Mouse (Mus musculus): ENCODE data around the gene Grk1. TPM values are rescaled to one million over a fixed set of nuclear protein-coding genes. Genes with fewer than 3 reads are reported as not detected.

Gene Grk1
- polyA plus RNA-seq, 1 experiment from 2014 or later: not detected

- no peak for ATAC-seq (ENCODE audit: insufficient read depth, low FRiP score, low read depth)
- H3K36me3 ChIP-seq: no peaks in the 10 kb centered on the region
- H3K9ac ChIP-seq: no peak overlapping the region
- H3K4me2 ChIP-seq: no peak overlapping the region
- no peaks in the 10 kb centered on the region for H3K4me1 ChIP-seq
- no peak overlapping the region for H3K4me3 ChIP-seq (replicated peaks)
- H3K9me3 ChIP-seq: no peaks in the 10 kb centered on the region
- peaks cover 13% of the 10 kb centered on the region for H3K27me3 ChIP-seq (replicated peaks)
- no peak overlapping the region for H3K27ac ChIP-seq
These were observed 26.0 kb downstream of the Grk1 start for GRCm38 (mm10) chr8:13430866-13431265.

GRCm38 (mm10) chr8:13433130-13433529, 28.2 kb downstream of the Grk1 start:
- no peak for ATAC-seq (ENCODE audit: insufficient read depth, low FRiP score, low read depth)
- Histone ChIP-seq H3K27me3 (replicated peaks) (peaks cover 21% of the 10 kb centered on the region), H3K4me3 (replicated peaks) (no peak overlapping the region), H3K9ac (no peak overlapping the region), H3K27ac (no peak overlapping the region), H3K9me3 (no peaks in the 10 kb centered on the region), H3K36me3 (no peaks in the 10 kb centered on the region), H3K4me2 (no peak overlapping the region), H3K4me1 (no peaks in the 10 kb centered on the region)
- 69% methylated on average over 5 of the region's 5 CpGs for WGBS

GRCm38 (mm10) chr8:13434889-13435288, 30.0 kb downstream of the Grk1 start, which contains the start of gene Tmem255b:
Gene Tmem255b, plus strand, starts transcription at chr8:13435189.
- no peaks in the 10 kb centered on the region for H3K9me3 ChIP-seq
- no peak for ATAC-seq (ENCODE audit: insufficient read depth, low FRiP score, low read depth)
- H3K4me1 ChIP-seq: no peaks in the 10 kb centered on the region
- H3K9ac ChIP-seq: no peak within 1 kb of the TSS
- no peak within 1 kb of the TSS for H3K27ac ChIP-seq
- no peak within 1 kb of the TSS for H3K4me3 ChIP-seq (replicated peaks)
- WGBS: 20% methylated on average over 10 of the region's 10 CpGs
- no peaks in the 10 kb centered on the region for H3K36me3 ChIP-seq
- peaks cover 21% of the 10 kb centered on the region for H3K27me3 ChIP-seq (replicated peaks)
- H3K4me2 ChIP-seq: peak within 1 kb of the TSS; percentile 11; the same call in 1 of the 2 replicates

GRCm38 (mm10) chr8:13436052-13436451, 31.2 kb downstream of the Grk1 start:
- H3K4me1 ChIP-seq: no peaks in the 10 kb centered on the region
- no peaks in the 10 kb centered on the region for H3K36me3 ChIP-seq
- H3K4me3 ChIP-seq (replicated peaks): no peak overlapping the region
- WGBS: 11% methylated on average over 8 of the region's 8 CpGs
- no peak for ATAC-seq (ENCODE audit: insufficient read depth, low FRiP score, low read depth)
- H3K27ac ChIP-seq: no peak overlapping the region
- 0 out of 2 replicates have a peak overlapping the region, but pooled peaks have one; percentile 2 for H3K4me2 ChIP-seq
- no peak overlapping the region for H3K9ac ChIP-seq
- no peaks in the 10 kb centered on the region for H3K9me3 ChIP-seq
- H3K27me3 ChIP-seq (replicated peaks): peaks cover 21% of the 10 kb centered on the region

GRCm38 (mm10) chr8:13437531-13437930, 32.6 kb downstream of the Grk1 start:
- Histone ChIP-seq H3K4me1 (no peaks in the 10 kb centered on the region), H3K27me3 (replicated peaks) (peaks cover 21% of the 10 kb centered on the region), H3K9ac (no peak overlapping the region), H3K4me2 (no peak overlapping the region), H3K36me3 (no peaks in the 10 kb centered on the region), H3K4me3 (replicated peaks) (no peak overlapping the region), H3K27ac (no peak overlapping the region), H3K9me3 (no peaks in the 10 kb centered on the region)
- WGBS: 71% methylated on average over 2 of the region's 2 CpGs
- ATAC-seq (ENCODE audit: insufficient read depth, low FRiP score, low read depth): no peak

DNA sequence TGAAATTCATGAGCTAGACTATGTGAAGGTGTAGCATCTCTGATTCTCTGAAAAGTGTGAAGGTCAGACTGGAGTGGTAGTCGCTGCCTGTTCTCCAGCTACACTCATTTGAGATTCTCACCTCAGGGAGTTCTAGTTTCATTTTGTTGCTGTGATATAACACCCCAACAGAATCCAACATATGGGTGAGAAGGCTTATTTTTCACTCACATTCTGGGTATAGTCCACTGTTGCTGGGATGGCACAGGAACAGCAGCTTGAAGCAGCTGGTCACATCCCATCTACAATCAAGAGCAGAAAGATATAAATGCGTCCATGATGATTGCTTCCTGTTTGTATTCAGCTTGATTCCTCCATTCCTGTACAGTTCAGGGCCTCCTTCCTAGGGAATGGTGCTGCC, 37.3 kb downstream of the Grk1 start:
- H3K27me3 ChIP-seq (replicated peaks): no peaks in the 10 kb centered on the region
- no peak for ATAC-seq (ENCODE audit: insufficient read depth, low FRiP score, low read depth)

DNA sequence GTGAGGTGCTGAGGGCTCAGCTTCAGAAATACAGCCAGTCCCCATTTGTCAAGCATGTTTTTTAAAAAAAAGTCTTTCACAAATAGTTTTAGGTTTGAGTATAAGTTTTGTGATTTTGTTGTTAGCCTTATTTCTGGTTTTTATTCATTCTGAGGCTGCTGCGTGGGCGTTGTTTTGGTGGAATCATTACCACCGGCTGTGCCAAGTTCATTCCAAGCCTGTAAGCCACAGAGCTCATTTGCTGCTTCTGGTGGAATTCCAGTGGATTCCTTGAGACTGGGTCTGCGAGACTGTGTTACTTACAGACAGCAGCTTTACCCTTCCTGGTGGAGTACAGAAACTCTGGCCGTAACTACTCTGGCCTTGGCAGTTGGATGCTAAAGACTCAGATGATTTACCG, 41.6 kb downstream of the Grk1 start:
- H3K4me1 ChIP-seq: no peaks in the 10 kb centered on the region
- WGBS: 81% methylated on average over 6 of the region's 6 CpGs
- H3K36me3 ChIP-seq: no peaks in the 10 kb centered on the region
- H3K4me2 ChIP-seq: no peak overlapping the region
- no peak overlapping the region for H3K9ac ChIP-seq
- H3K4me3 ChIP-seq (replicated peaks): no peak overlapping the region
- H3K27me3 ChIP-seq (replicated peaks): no peaks in the 10 kb centered on the region
- ATAC-seq (ENCODE audit: insufficient read depth, low FRiP score, low read depth): no peak
- no peak overlapping the region for H3K27ac ChIP-seq
- no peaks in the 10 kb centered on the region for H3K9me3 ChIP-seq

More for the DNA sequence above, 37.3 kb downstream of the Grk1 start:
- no peaks in the 10 kb centered on the region for H3K9me3 ChIP-seq
- H3K4me3 ChIP-seq (replicated peaks): no peak overlapping the region
- H3K9ac ChIP-seq: no peak overlapping the region
- H3K4me1 ChIP-seq: no peaks in the 10 kb centered on the region
- no peak overlapping the region for H3K27ac ChIP-seq
- no peak overlapping the region for H3K4me2 ChIP-seq
- 85% methylated on average over 2 of the region's 2 CpGs for WGBS
- H3K36me3 ChIP-seq: no peaks in the 10 kb centered on the region

- no peak overlapping the region for H3K4me3 ChIP-seq (replicated peaks)
- H3K36me3 ChIP-seq: no peaks in the 10 kb centered on the region
- no peaks in the 10 kb centered on the region for H3K9me3 ChIP-seq
- no peaks in the 10 kb centered on the region for H3K4me1 ChIP-seq
- WGBS: 53% methylated on average over 4 of the region's 4 CpGs
- H3K4me2 ChIP-seq: no peak overlapping the region
- H3K27me3 ChIP-seq (replicated peaks): no peaks in the 10 kb centered on the region
- H3K27ac ChIP-seq: no peak overlapping the region
- ATAC-seq (ENCODE audit: insufficient read depth, low FRiP score, low read depth): no peak
- H3K9ac ChIP-seq: no peak overlapping the region
These were observed 43.3 kb downstream of the Grk1 start for GRCm38 (mm10) chr8:13448145-13448544.

- H3K9ac ChIP-seq: no peak overlapping the region
- 63% methylated on average over 6 of the region's 6 CpGs for WGBS
- H3K4me1 ChIP-seq: no peaks in the 10 kb centered on the region
- no peak overlapping the region for H3K4me2 ChIP-seq
- no peak overlapping the region for H3K27ac ChIP-seq
- H3K36me3 ChIP-seq: no peaks in the 10 kb centered on the region
- ATAC-seq (ENCODE audit: insufficient read depth, low FRiP score, low read depth): no peak
- H3K9me3 ChIP-seq: no peaks in the 10 kb centered on the region
- H3K27me3 ChIP-seq (replicated peaks): no peaks in the 10 kb centered on the region
- no peak overlapping the region for H3K4me3 ChIP-seq (replicated peaks)
These were observed 46.9 kb downstream of the Grk1 start for GRCm38 (mm10) chr8:13451747-13452277.

GRCm38 (mm10) chr8:13454341-13455113, 49.6 kb downstream of the Grk1 start:
- no peak overlapping the region for H3K27ac ChIP-seq
- no peaks in the 10 kb centered on the region for H3K36me3 ChIP-seq
- peak; percentile 47 for ATAC-seq (ENCODE audit: insufficient read depth, low FRiP score, low read depth)
- H3K4me3 ChIP-seq (replicated peaks): no peak overlapping the region
- H3K4me2 ChIP-seq: no peak overlapping the region
- H3K9me3 ChIP-seq: no peaks in the 10 kb centered on the region
- no peak overlapping the region for H3K9ac ChIP-seq
- 61% methylated on average over 8 of the region's 8 CpGs for WGBS
- no peaks in the 10 kb centered on the region for H3K27me3 ChIP-seq (replicated peaks)
- H3K4me1 ChIP-seq: no peaks in the 10 kb centered on the region

- 28% methylated on average over 2 of the region's 2 CpGs for WGBS
- Histone ChIP-seq H3K9me3 (no peaks in the 10 kb centered on the region), H3K4me3 (replicated peaks) (no peak overlapping the region), H3K9ac (no peak overlapping the region), H3K4me2 (no peak overlapping the region), H3K27ac (no peak overlapping the region), H3K36me3 (no peaks in the 10 kb centered on the region), H3K4me1 (no peaks in the 10 kb centered on the region), H3K27me3 (replicated peaks) (no peaks in the 10 kb centered on the region)
- peak; percentile 63; the same call in 1 of the 2 replicates for ATAC-seq (ENCODE audit: insufficient read depth, low FRiP score, low read depth)
These were observed 50.4 kb downstream of the Grk1 start for GRCm38 (mm10) chr8:13455295-13455694.

- Histone ChIP-seq H3K4me3 (replicated peaks) (no peak overlapping the region), H3K9ac (no peak overlapping the region), H3K4me1 (0 out of 2 replicates have a peak, but pooled peaks cover 9% of the 10 kb centered on the region), H3K4me2 (no peak overlapping the region), H3K9me3 (no peaks in the 10 kb centered on the region), H3K27ac (no peak overlapping the region), H3K27me3 (replicated peaks) (no peaks in the 10 kb centered on the region), H3K36me3 (no peaks in the 10 kb centered on the region)
- ATAC-seq (ENCODE audit: insufficient read depth, low FRiP score, low read depth): no peak
- whole genome bisulfite sequencing: 90% methylated on average over 4 of the region's 4 CpGs
These were observed 54.5 kb downstream of the Grk1 start for GRCm38 (mm10) chr8:13459431-13459830.

All from stomach, embryonic 15.5 days (tissue).